Mouse (Mus musculus) hindbrain, embryonic 15.5 days (tissue): ENCODE results near the gene Iqgap3. TPM values are rescaled to one million over a fixed set of nuclear protein-coding genes. Genes with fewer than 3 reads are reported as not detected.

ENCODE experiments used
- ATAC-seq: fragments of 200-750 bp; cut with Nextera tagmentation; 2 replicates; pipeline ENCODE4 v1.8.0; 2017; ENCODE audit warnings: low read depth, moderate number of reproducible peaks, moderate TSS enrichment; ENCODE audit not compliant: low FRiP score
- H3K27ac ChIP-seq: fragments of 300-500 bp; sonication (generic); replicated peaks from 2 replicates; pipeline ENCODE4 v1.5.1; 2015; ENCODE audit warnings: mild to moderate bottlenecking, inconsistent platforms
- H3K27me3 ChIP-seq: fragments of 300-500 bp; sonication (generic); 2 replicates; pipeline ENCODE4 v1.6.1; 2015; ENCODE audit warnings: control low read depth, inconsistent platforms
- H3K36me3 ChIP-seq: fragments of 300-500 bp; sonication (generic); 2 replicates; pipeline ENCODE4 v1.6.1; 2015; ENCODE audit warnings: control low read depth, inconsistent platforms
- H3K4me1 ChIP-seq: fragments of 300-500 bp; sonication (generic); replicated peaks from 2 replicates; pipeline ENCODE4 v1.6.1; 2015; ENCODE audit warnings: control low read depth, inconsistent platforms
- H3K4me2 ChIP-seq: fragments of 300-500 bp; sonication (generic); 2 replicates; pipeline ENCODE4 v1.6.1; 2015; ENCODE audit warnings: moderate library complexity, mild to moderate bottlenecking, inconsistent platforms
- H3K4me3 ChIP-seq: fragments of 300-500 bp; sonication (generic); 2 replicates; pipeline ENCODE4 v1.5.1; 2015; ENCODE audit warnings: mild to moderate bottlenecking, inconsistent platforms
- H3K9ac ChIP-seq: fragments of 300-500 bp; sonication (generic); 2 replicates; pipeline ENCODE4 v1.6.1; 2015; ENCODE audit warnings: inconsistent platforms
- H3K9me3 ChIP-seq: fragments of 300-500 bp; sonication (generic); 2 replicates; pipeline ENCODE4 v1.6.1; 2016; ENCODE audit warnings: control low read depth, inconsistent platforms
- WGBS: fragments of 180-500 bp; shearing (Covaris S2); methylation state at CpG from one replicate; pipeline ENCODE4 v1.1.7; 2015; 5-methylcytosine and 5-hydroxymethylcytosine counted together
- polyA plus RNA-seq: library from polyadenylated mRNA; unstranded; fragments of >200 nt; fragmentation: Nextera tagmentation; extraction: Ambion mirVana; gene quantifications from 2 replicates; pipeline ENCODE4 v1.2.1, GENCODE M21; 2015

Gene Iqgap3
- polyA plus RNA-seq, 1 experiment from 2014 or later: 3.4 TPM

GRCm38 (mm10) chr3:88074766-88075165, 7.0 kb upstream of the Iqgap3 start:
- H3K27ac ChIP-seq: no peak overlapping the region
- no peaks in the 10 kb centered on the region for H3K4me1 ChIP-seq
- ATAC-seq: no peak
- no peak overlapping the region for H3K4me2 ChIP-seq
- 82% methylated on average over 8 of the region's 8 CpGs for WGBS
- no peak overlapping the region for H3K4me3 ChIP-seq
- no peak overlapping the region for H3K9ac ChIP-seq
- no peaks in the 10 kb centered on the region for H3K36me3 ChIP-seq
- 0 out of 2 replicates have a peak, but pooled peaks cover 7% of the 10 kb centered on the region for H3K27me3 ChIP-seq
- H3K9me3 ChIP-seq: no peaks in the 10 kb centered on the region

GRCm38 (mm10) chr3:88077441-88077840, 4.3 kb upstream of the Iqgap3 start:
- Histone ChIP-seq H3K9me3 (no peaks in the 10 kb centered on the region), H3K9ac (no peak overlapping the region), H3K4me3 (no peak overlapping the region), H3K4me1 (peaks cover 12% of the 10 kb centered on the region), H3K36me3 (no peaks in the 10 kb centered on the region), H3K27me3 (no peaks in the 10 kb centered on the region), H3K4me2 (no peak overlapping the region), H3K27ac (no peak overlapping the region)
- ATAC-seq: no peak
- WGBS: 43% methylated on average over 8 of the region's 8 CpGs

GRCm38 (mm10) chr3:88078204-88078603, 3.6 kb upstream of the Iqgap3 start, which contains the start of gene Ttc24:
TSS of gene Ttc24 (minus strand) at chr3:88078304.
- Histone ChIP-seq H3K36me3 (no peaks in the 10 kb centered on the region), H3K9ac (no peak within 1 kb of the TSS), H3K4me2 (no peak within 1 kb of the TSS), H3K4me1 (peaks cover 17% of the 10 kb centered on the region), H3K4me3 (no peak within 1 kb of the TSS), H3K27ac (no peak within 1 kb of the TSS), H3K27me3 (no peaks in the 10 kb centered on the region), H3K9me3 (no peaks in the 10 kb centered on the region)
- WGBS: 83% methylated on average over 4 of the region's 4 CpGs
- ATAC-seq: no peak

GRCm38 (mm10) chr3:88082224-88082618, 450 bp downstream of the Iqgap3 start:
- no peak for ATAC-seq
- WGBS: 2% methylated on average over 13 of the region's 13 CpGs
- peak overlapping the region; percentile 42 for H3K4me3 ChIP-seq
- H3K9me3 ChIP-seq: no peaks in the 10 kb centered on the region
- peaks cover 17% of the 10 kb centered on the region for H3K4me1 ChIP-seq
- no peak overlapping the region for H3K27ac ChIP-seq
- H3K27me3 ChIP-seq: no peaks in the 10 kb centered on the region
- peak overlapping the region; percentile 76 for H3K4me2 ChIP-seq
- no peaks in the 10 kb centered on the region for H3K36me3 ChIP-seq
- H3K9ac ChIP-seq: peak overlapping the region; percentile 30; the same call in 1 of the 2 replicates

- 18% methylated on average over 4 of the region's 4 CpGs for WGBS
- no peak for ATAC-seq
- no peaks in the 10 kb centered on the region for H3K9me3 ChIP-seq
- H3K9ac ChIP-seq: no peak overlapping the region
- H3K36me3 ChIP-seq: no peaks in the 10 kb centered on the region
- no peaks in the 10 kb centered on the region for H3K27me3 ChIP-seq
- H3K4me2 ChIP-seq: peak overlapping the region; percentile 76
- peaks cover 17% of the 10 kb centered on the region for H3K4me1 ChIP-seq
- H3K4me3 ChIP-seq: peak overlapping the region; percentile 42; the same call in 1 of the 2 replicates
- H3K27ac ChIP-seq: no peak overlapping the region
Measured at GRCm38 (mm10) chr3:88082663-88083062, 892 bp downstream of the Iqgap3 start.

DNA sequence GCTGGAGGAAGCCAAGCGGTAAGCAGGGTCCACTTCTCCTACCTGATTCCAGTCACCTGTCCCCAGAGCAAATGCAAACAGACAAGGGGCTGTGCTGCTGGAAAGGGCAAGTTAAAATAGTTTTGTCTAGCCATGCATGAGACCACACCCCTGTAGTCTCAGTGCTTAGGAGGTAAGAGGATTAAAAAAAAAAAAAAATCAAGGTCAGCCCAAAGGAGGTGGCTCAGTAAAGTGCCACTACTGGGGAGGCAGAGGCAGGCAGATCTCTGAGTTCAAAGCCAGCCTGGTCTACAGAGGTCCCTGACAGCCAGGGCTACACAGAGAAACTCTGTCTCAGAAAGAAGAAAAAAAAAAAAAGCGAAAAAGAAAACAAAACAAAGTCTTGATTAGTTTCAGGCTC, 2.2 kb downstream of the Iqgap3 start:
- no peak overlapping the region for H3K27ac ChIP-seq
- peaks cover 17% of the 10 kb centered on the region for H3K4me1 ChIP-seq
- H3K4me3 ChIP-seq: no peak overlapping the region
- 96% methylated on average over 2 of the region's 2 CpGs for whole genome bisulfite sequencing
- no peaks in the 10 kb centered on the region for H3K9me3 ChIP-seq
- H3K9ac ChIP-seq: no peak overlapping the region
- H3K4me2 ChIP-seq: no peak overlapping the region
- H3K36me3 ChIP-seq: no peaks in the 10 kb centered on the region
- no peaks in the 10 kb centered on the region for H3K27me3 ChIP-seq
- no peak for ATAC-seq

DNA sequence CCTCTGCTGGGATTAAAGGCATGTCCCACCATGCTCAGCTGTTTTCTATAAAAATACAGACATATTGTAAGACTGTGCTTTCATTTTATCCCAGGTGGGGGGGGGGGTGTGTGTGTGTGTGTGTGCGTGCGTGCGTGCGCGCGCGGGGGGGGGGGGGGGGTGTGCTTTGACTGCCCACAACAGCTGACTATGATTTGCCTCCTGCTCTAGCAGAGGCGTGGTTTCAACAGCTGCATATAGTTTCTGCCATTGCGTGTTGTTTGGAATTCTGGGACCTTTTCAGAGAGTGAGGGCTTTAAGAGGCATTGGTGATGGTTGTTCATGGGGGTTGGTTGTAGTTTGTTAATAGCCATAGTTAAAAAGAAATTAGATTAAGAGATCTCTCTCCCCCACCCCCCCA, 3.7 kb downstream of the Iqgap3 start:
- Histone ChIP-seq H3K9me3 (no peaks in the 10 kb centered on the region), H3K36me3 (no peaks in the 10 kb centered on the region), H3K27me3 (no peaks in the 10 kb centered on the region), H3K4me1 (peaks cover 17% of the 10 kb centered on the region), H3K4me2 (no peak overlapping the region), H3K4me3 (no peak overlapping the region), H3K9ac (no peak overlapping the region), H3K27ac (no peak overlapping the region)
- WGBS: 92% methylated on average over 5 of the region's 9 CpGs
- ATAC-seq: no peak

GRCm38 (mm10) chr3:88087688-88088087, 5.9 kb downstream of the Iqgap3 start:
- ATAC-seq: no peak
- no peak overlapping the region for H3K4me3 ChIP-seq
- no peaks in the 10 kb centered on the region for H3K9me3 ChIP-seq
- WGBS: 86% methylated on average over 1 of the region's 1 CpGs
- no peak overlapping the region for H3K27ac ChIP-seq
- H3K9ac ChIP-seq: no peak overlapping the region
- H3K36me3 ChIP-seq: no peaks in the 10 kb centered on the region
- H3K27me3 ChIP-seq: no peaks in the 10 kb centered on the region
- H3K4me1 ChIP-seq: 0 out of 2 replicates have a peak, but pooled peaks cover 2% of the 10 kb centered on the region
- H3K4me2 ChIP-seq: no peak overlapping the region

GRCm38 (mm10) chr3:88090106-88090505, 8.3 kb downstream of the Iqgap3 start:
- no peaks in the 10 kb centered on the region for H3K9me3 ChIP-seq
- H3K4me1 ChIP-seq: no peaks in the 10 kb centered on the region
- no peak overlapping the region for H3K4me2 ChIP-seq
- H3K9ac ChIP-seq: no peak overlapping the region
- no peak for ATAC-seq
- H3K4me3 ChIP-seq: no peak overlapping the region
- no peak overlapping the region for H3K27ac ChIP-seq
- H3K36me3 ChIP-seq: no peaks in the 10 kb centered on the region
- WGBS: 91% methylated on average over 7 of the region's 7 CpGs
- H3K27me3 ChIP-seq: no peaks in the 10 kb centered on the region

GRCm38 (mm10) chr3:88090616-88091015, 8.8 kb downstream of the Iqgap3 start:
- H3K36me3 ChIP-seq: no peaks in the 10 kb centered on the region
- H3K4me1 ChIP-seq: no peaks in the 10 kb centered on the region
- no peak overlapping the region for H3K27ac ChIP-seq
- no peaks in the 10 kb centered on the region for H3K27me3 ChIP-seq
- no peak overlapping the region for H3K4me3 ChIP-seq
- no peak overlapping the region for H3K4me2 ChIP-seq
- no peak for ATAC-seq
- no peaks in the 10 kb centered on the region for H3K9me3 ChIP-seq
- no peak overlapping the region for H3K9ac ChIP-seq
- 96% methylated on average over 6 of the region's 6 CpGs for WGBS

DNA sequence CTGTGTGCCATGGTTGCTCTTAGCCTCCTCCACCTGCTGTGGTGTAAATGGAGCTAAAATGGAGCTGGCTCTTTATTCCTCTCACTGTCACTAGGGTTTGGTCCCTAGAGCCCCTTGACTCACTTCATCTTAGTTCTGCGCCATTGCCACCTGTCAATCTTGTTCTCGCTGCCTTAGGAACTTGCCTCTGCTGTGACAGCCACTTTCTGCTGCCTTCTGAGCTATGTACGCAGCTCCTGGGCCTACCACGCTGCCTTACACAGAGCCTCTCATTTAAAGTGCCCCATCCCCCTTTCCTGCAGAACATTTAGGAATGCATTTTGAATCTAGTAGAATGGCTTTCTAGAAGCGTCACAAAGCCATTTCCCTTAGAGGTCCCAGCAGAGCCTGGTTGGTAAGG, 12.4 kb downstream of the Iqgap3 start:
- no peak overlapping the region for H3K4me2 ChIP-seq
- 0 out of 2 replicates have a peak overlapping the region, but pooled peaks have one; percentile 20 for H3K27ac ChIP-seq
- no peaks in the 10 kb centered on the region for H3K9me3 ChIP-seq
- WGBS: 70% methylated on average over 5 of the region's 5 CpGs
- H3K4me1 ChIP-seq: no peaks in the 10 kb centered on the region
- ATAC-seq: no peak
- H3K9ac ChIP-seq: no peak overlapping the region
- H3K4me3 ChIP-seq: no peak overlapping the region
- H3K27me3 ChIP-seq: no peaks in the 10 kb centered on the region
- no peaks in the 10 kb centered on the region for H3K36me3 ChIP-seq

DNA sequence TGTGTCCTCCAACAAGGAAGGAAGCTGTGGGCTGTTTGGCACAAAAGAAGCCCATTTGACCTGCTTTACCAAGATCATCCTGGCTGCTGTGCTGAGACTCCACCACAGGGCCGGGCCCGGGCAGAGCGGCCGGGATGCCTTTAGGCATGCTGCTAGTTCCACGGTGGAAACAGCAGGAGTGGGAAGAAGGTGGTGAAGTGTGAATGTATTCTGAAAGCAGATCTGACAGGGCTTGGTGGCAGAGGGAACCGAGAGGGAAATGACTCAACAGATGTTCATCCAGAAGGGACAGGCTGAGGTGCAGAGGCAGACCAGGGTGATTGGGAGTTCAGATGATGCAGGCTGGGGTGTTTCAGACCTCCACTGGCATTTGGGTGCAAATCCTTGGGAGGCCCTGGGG, 15.9 kb downstream of the Iqgap3 start:
- Histone ChIP-seq H3K27ac (no peak overlapping the region), H3K4me1 (no peaks in the 10 kb centered on the region), H3K9ac (no peak overlapping the region), H3K4me3 (no peak overlapping the region), H3K4me2 (no peak overlapping the region), H3K9me3 (no peaks in the 10 kb centered on the region), H3K27me3 (no peaks in the 10 kb centered on the region), H3K36me3 (no peaks in the 10 kb centered on the region)
- 84% methylated on average over 6 of the region's 6 CpGs for WGBS
- no peak for ATAC-seq

- WGBS: 75% methylated on average over 3 of the region's 3 CpGs
Measured at GRCm38 (mm10) chr3:88100251-88100650, 18.5 kb downstream of the Iqgap3 start.

More at GRCm38 (mm10) chr3:88100251-88100650, 18.5 kb downstream of the Iqgap3 start:
- Histone ChIP-seq H3K27ac (no peak overlapping the region), H3K9ac (no peak overlapping the region), H3K4me2 (no peak overlapping the region), H3K36me3 (no peaks in the 10 kb centered on the region), H3K27me3 (no peaks in the 10 kb centered on the region), H3K4me3 (no peak overlapping the region), H3K4me1 (no peaks in the 10 kb centered on the region), H3K9me3 (no peaks in the 10 kb centered on the region)
- ATAC-seq: no peak
